Mouse (Mus musculus): ENCODE data around the gene Selenoh. TPM values are rescaled to one million over a fixed set of nuclear protein-coding genes. Genes with fewer than 3 reads are reported as not detected.

The Selenoh gene
- total and polyA plus RNA-seq, 3 experiments, result 277 to 473 (median 428) TPM

GRCm38 (mm10) chr2:84619646-84620340 is 50.8 kb downstream of the Selenoh start:
- Histone ChIP-seq H3K9me3 (replicated peaks; ENCODE audit: low read length) (peaks cover 2% of the 10 kb centered on the region), H3K79me2 (replicated peaks; ENCODE audit: control insufficient read depth, extremely low read depth, insufficient read depth, poor library complexity, severe bottlenecking) (no peaks in the 10 kb centered on the region), H3K4me2 (ENCODE audit: insufficient read depth, low read depth, poor library complexity, severe bottlenecking) (no peak overlapping the region), H3K27me3 (replicated peaks) (no peaks in the 10 kb centered on the region), H3K4me1 (ENCODE audit: control insufficient read depth in 1 of 2, insufficient read depth in 2 of 2) (peaks cover 4 to 20% of the 10 kb centered on the region in 2 experiments; a peak in 3 of 4 replicates), H3K36me3 (replicated peaks in 1 of 2; ENCODE audit: control insufficient read depth in 1 of 2, insufficient read depth in 1 of 2, low read length in 1 of 2) (peaks cover 0 to 5% of the 10 kb centered on the region in 2 experiments), H3K27ac (ENCODE audit: insufficient read depth, low read depth) (no peak overlapping the region), H3K9ac (ENCODE audit: insufficient read depth, low read depth) (no peak overlapping the region), H3K4me3 (replicated peaks in 1 of 3; ENCODE audit: low read depth in 2 of 3, low read length in 2 of 3, poor library complexity in 1 of 3) (no peak overlapping the region)
- TF ChIP-seq JUN (IDR thresholded peaks at IDR 0.05; ENCODE audit: insufficient read depth, low read depth, low read length), result no peak
- TF ChIP-seq PAX5 (IDR thresholded peaks at IDR 0.05; ENCODE audit: low read length), result no peak
- no peak for TF ChIP-seq ZNF384 (IDR thresholded peaks at IDR 0.05; ENCODE audit: low read depth, low read length)
- TF ChIP-seq TCF12 (IDR thresholded peaks at IDR 0.05; ENCODE audit: low read depth, low read length), result no peak
- TF ChIP-seq SMC3 (IDR thresholded peaks at IDR 0.05; ENCODE audit: low read depth, low read length), result no peak
- TF ChIP-seq IRF4 (IDR thresholded peaks at IDR 0.05; ENCODE audit: low read depth, low read length), result no peak
- TF ChIP-seq JUND (conservative IDR thresholded peaks at IDR 0.05; ENCODE audit: low read depth, low read length), result no peak
- TF ChIP-seq HCFC1 (IDR thresholded peaks at IDR 0.05; ENCODE audit: low read depth, low read length), result no peak
- no peak for TF ChIP-seq ZMIZ1 (IDR thresholded peaks at IDR 0.05; ENCODE audit: low read depth, low read length)
- no peak for TF ChIP-seq E2F4 (IDR thresholded peaks at IDR 0.05; ENCODE audit: insufficient replicate concordance, low read depth, low read length)
- no peak for TF ChIP-seq RCOR1 (conservative IDR thresholded peaks at IDR 0.05; ENCODE audit: low read depth, low read length)
- no peak for TF ChIP-seq TBP (conservative IDR thresholded peaks at IDR 0.05; ENCODE audit: low read depth, low read length)
- TF ChIP-seq MEF2A (IDR thresholded peaks at IDR 0.05; ENCODE audit: borderline replicate concordance, low read depth, low read length), result no peak
- TF ChIP-seq ELF1 (IDR thresholded peaks at IDR 0.05; ENCODE audit: low read depth, low read length), result no peak
- no peak for TF ChIP-seq MAX (IDR thresholded peaks at IDR 0.05; ENCODE audit: low read length)
- TF ChIP-seq NELFE (IDR thresholded peaks at IDR 0.05; ENCODE audit: low read depth, low read length), result no peak
- no peak for DNase-seq (ENCODE audit: extremely low read depth)
- dilution Hi-C loops (cut with MboI; ENCODE audit: extremely low pct_ligation_motif_present, extremely low pct_unique_long_range_greater_than_20kb, low sequenced_read_pairs), result no loop called here
- in situ Hi-C loops (cut with MboI; ENCODE audit: low pct_ligation_motif_present, low pct_unique_long_range_greater_than_20kb, low sequenced_read_pairs), result loop anchor here (5.0 kb wide), 1 partner anchor 33 kb away; the partner anchor contains the start of gene Ctnnd1

Other genes starting within 250 kb of the Selenoh start
- 2.6 and 3.9 TPM in 2 replicates for gene Calcrl, start 245.4 kb downstream of the Selenoh start, total RNA-seq (2012; rRNA removed)
- 12.1 and 13.6 TPM in 2 replicates for gene Calcrl, start 245.4 kb downstream of the Selenoh start, total RNA-seq (2014; rRNA removed)
- gene Calcrl, start 245.4 kb downstream of the Selenoh start, polyA plus RNA-seq (2012; ENCODE audit: insufficient read length, low read depth), result 4.3 and 5.9 TPM in 2 replicates
- not detected in 2 replicates for gene Tfpi, start 194.0 kb downstream of the Selenoh start, total RNA-seq (2012; rRNA removed)
- 0.38 and 0.46 TPM in 2 replicates for gene Tfpi, start 194.0 kb downstream of the Selenoh start, total RNA-seq (2014; rRNA removed)
- 0.17 TPM in 1 of 2 replicates, not detected in the other for gene Tfpi, start 194.0 kb downstream of the Selenoh start, polyA plus RNA-seq (2012; ENCODE audit: insufficient read length, low read depth)
- gene Ctnnd1, start 20.0 kb downstream of the Selenoh start, total RNA-seq (2012; rRNA removed), result 2.7 and 2.8 TPM in 2 replicates
- gene Ctnnd1, start 20.0 kb downstream of the Selenoh start, total RNA-seq (2014; rRNA removed), result 0.28 and 0.38 TPM in 2 replicates
- 1.2 and 1.5 TPM in 2 replicates for gene Ctnnd1, start 20.0 kb downstream of the Selenoh start, polyA plus RNA-seq (2012; ENCODE audit: insufficient read length, low read depth)
- 0.04 and 0.08 TPM in 2 replicates for gene Btbd18, start 11.7 kb downstream of the Selenoh start, total RNA-seq (2012; rRNA removed)
- gene Btbd18, start 11.7 kb downstream of the Selenoh start, total RNA-seq (2014; rRNA removed), result not detected in 2 replicates
- 0.18 and 0.24 TPM in 2 replicates for gene Btbd18, start 11.7 kb downstream of the Selenoh start, polyA plus RNA-seq (2012; ENCODE audit: insufficient read length, low read depth)
- gene Gm28635, start 7.3 kb upstream of the Selenoh start, total RNA-seq (2012; rRNA removed), result not detected in 2 replicates
- gene Gm28635, start 7.3 kb upstream of the Selenoh start, total RNA-seq (2014; rRNA removed), result not detected in 2 replicates
- not detected in 2 replicates for gene Gm28635, start 7.3 kb upstream of the Selenoh start, polyA plus RNA-seq (2012; ENCODE audit: insufficient read length, low read depth)
- gene Med19, start 7.6 kb upstream of the Selenoh start, total RNA-seq (2012; rRNA removed), result 10.7 and 12.7 TPM in 2 replicates
- 25.6 and 25.9 TPM in 2 replicates for gene Med19, start 7.6 kb upstream of the Selenoh start, total RNA-seq (2014; rRNA removed)
- 23.1 and 24.7 TPM in 2 replicates for gene Med19, start 7.6 kb upstream of the Selenoh start, polyA plus RNA-seq (2012; ENCODE audit: insufficient read length, low read depth)
- 58.7 and 76.5 TPM in 2 replicates for gene Tmx2, start 8.4 kb upstream of the Selenoh start, total RNA-seq (2012; rRNA removed)
- gene Tmx2, start 8.4 kb upstream of the Selenoh start, total RNA-seq (2014; rRNA removed), result 66.4 and 68.1 TPM in 2 replicates
- 70.4 and 75.5 TPM in 2 replicates for gene Tmx2, start 8.4 kb upstream of the Selenoh start, polyA plus RNA-seq (2012; ENCODE audit: insufficient read length, low read depth)
- gene Zdhhc5, start 44.4 kb upstream of the Selenoh start, total RNA-seq (2012; rRNA removed), result 25.4 and 28.5 TPM in 2 replicates
- gene Zdhhc5, start 44.4 kb upstream of the Selenoh start, total RNA-seq (2014; rRNA removed), result 35.5 and 37.7 TPM in 2 replicates
- 37.6 and 45.5 TPM in 2 replicates for gene Zdhhc5, start 44.4 kb upstream of the Selenoh start, polyA plus RNA-seq (2012; ENCODE audit: insufficient read length, low read depth)
- 32.0 and 42.1 TPM in 2 replicates for gene Clp1, start 56.6 kb upstream of the Selenoh start, total RNA-seq (2012; rRNA removed)
- 65.2 and 67.1 TPM in 2 replicates for gene Clp1, start 56.6 kb upstream of the Selenoh start, total RNA-seq (2014; rRNA removed)
- 37.0 and 46.5 TPM in 2 replicates for gene Clp1, start 56.6 kb upstream of the Selenoh start, polyA plus RNA-seq (2012; ENCODE audit: insufficient read length, low read depth)
- 0.25 and 0.59 TPM in 2 replicates for gene Ypel4, start 63.3 kb upstream of the Selenoh start, total RNA-seq (2012; rRNA removed)
- not detected in 2 replicates for gene Ypel4, start 63.3 kb upstream of the Selenoh start, total RNA-seq (2014; rRNA removed)
- not detected in 2 replicates for gene Ypel4, start 63.3 kb upstream of the Selenoh start, polyA plus RNA-seq (2012; ENCODE audit: insufficient read length, low read depth)
- not detected in 2 replicates for gene Gm19426, start 72.9 kb upstream of the Selenoh start, total RNA-seq (2012; rRNA removed)
- not detected in 2 replicates for gene Gm19426, start 72.9 kb upstream of the Selenoh start, total RNA-seq (2014; rRNA removed)
- gene Gm19426, start 72.9 kb upstream of the Selenoh start, polyA plus RNA-seq (2012; ENCODE audit: insufficient read length, low read depth), result not detected in 2 replicates
- gene Serping1, start 104.7 kb upstream of the Selenoh start, total RNA-seq (2012; rRNA removed), result not detected in 2 replicates
- not detected in 2 replicates for gene Serping1, start 104.7 kb upstream of the Selenoh start, total RNA-seq (2014; rRNA removed)
- not detected in 2 replicates for gene Serping1, start 104.7 kb upstream of the Selenoh start, polyA plus RNA-seq (2012; ENCODE audit: insufficient read length, low read depth)
- gene Ube2l6, start 128.1 kb upstream of the Selenoh start, total RNA-seq (2012; rRNA removed), result 1.7 and 2.0 TPM in 2 replicates
- 7.3 and 8.5 TPM in 2 replicates for gene Ube2l6, start 128.1 kb upstream of the Selenoh start, total RNA-seq (2014; rRNA removed)
- gene Ube2l6, start 128.1 kb upstream of the Selenoh start, polyA plus RNA-seq (2012; ENCODE audit: insufficient read length, low read depth), result 4.1 and 5.0 TPM in 2 replicates
- gene Smtnl1, start 151.9 kb upstream of the Selenoh start, total RNA-seq (2012; rRNA removed), result 0.71 and 1.5 TPM in 2 replicates
- gene Smtnl1, start 151.9 kb upstream of the Selenoh start, total RNA-seq (2014; rRNA removed), result 0.26 TPM in 1 of 2 replicates, not detected in the other
- 0.13 and 0.14 TPM in 2 replicates for gene Smtnl1, start 151.9 kb upstream of the Selenoh start, polyA plus RNA-seq (2012; ENCODE audit: insufficient read length, low read depth)
- gene Timm10, start 156.2 kb upstream of the Selenoh start, total RNA-seq (2012; rRNA removed), result 81.2 and 99.6 TPM in 2 replicates
- gene Timm10, start 156.2 kb upstream of the Selenoh start, total RNA-seq (2014; rRNA removed), result 107 and 115 TPM in 2 replicates
- 77.7 and 86.0 TPM in 2 replicates for gene Timm10, start 156.2 kb upstream of the Selenoh start, polyA plus RNA-seq (2012; ENCODE audit: insufficient read length, low read depth)
- 4.9 and 5.0 TPM in 2 replicates for gene Slc43a1, start 168.1 kb upstream of the Selenoh start, total RNA-seq (2012; rRNA removed)
- gene Slc43a1, start 168.1 kb upstream of the Selenoh start, total RNA-seq (2014; rRNA removed), result 0.19 TPM in 1 of 2 replicates, not detected in the other
- 0.30 and 0.71 TPM in 2 replicates for gene Slc43a1, start 168.1 kb upstream of the Selenoh start, polyA plus RNA-seq (2012; ENCODE audit: insufficient read length, low read depth)
- gene Rtn4rl2, start 215.9 kb upstream of the Selenoh start, total RNA-seq (2012; rRNA removed), result not detected in 2 replicates
- gene Rtn4rl2, start 215.9 kb upstream of the Selenoh start, total RNA-seq (2014; rRNA removed), result not detected in 2 replicates
- not detected in 2 replicates for gene Rtn4rl2, start 215.9 kb upstream of the Selenoh start, polyA plus RNA-seq (2012; ENCODE audit: insufficient read length, low read depth)

Measured in CH12.LX (cell line).